ENCODE assay signal across 10 mouse cellular contexts in genomic region chr19:31530616-31531015, GRCm38 (mm10).
DNase-seq lines count a peak whose midpoint lies in the region; ATAC-seq and TF ChIP-seq lines count a peak whose summit lies in the region.
"Had no signal": no experiment of that assay in that cellular context is flagged by ENCODE, and none has a peak within 500 bp of the region (broad histone marks: within the 10 kb centered on the region; RNA-seq: fewer than 3 reads in every experiment).

No protein-coding gene starts in this region.

- peak; percentile 9 for DNase-seq in gastrocnemius, adult 18-20 months (ENCODE audit: low spot score)
- DNase-seq in gastrocnemius, adult 8-10 months (ENCODE audit: low spot score in 2 of 2) = no peak
- peak; percentile 50 for DNase-seq in Muller cell, postnatal 12 days (ENCODE audit: inconsistent ontology term)
- peak; percentile 7 to 9 for DNase-seq in heart, postnatal 10 days
- peak; percentile 85 for DNase-seq in lung, embryonic 14.5 days
- DNase-seq in thymus, postnatal 0 days (ENCODE audit: low spot score) = no peak
- no peak for DNase-seq in spleen, adult 18-20 months
- no peak for DNase-seq in cerebellum, adult 18-20 months
- DNase-seq: thymus, adult 2 months had no signal

- no peak for TF ChIP-seq CTCF in lung, embryonic 14.5 days (IDR thresholded peaks at IDR 0.05; ENCODE audit: low read depth)

- no peaks in the 10 kb centered on the region for H3K9me3 ChIP-seq in lung, embryonic 14.5 days (ENCODE audit: low read depth, low read length)

- peak overlapping the region; percentile 2; the same call in 1 of the 2 replicates for H3K27ac ChIP-seq in lung, embryonic 14.5 days (ENCODE audit: low read depth)

- H3K9ac ChIP-seq in lung, embryonic 14.5 days = no peak overlapping the region

- H3K4me1 ChIP-seq in lung, embryonic 14.5 days (ENCODE audit: insufficient read depth) = 0 out of 2 replicates have a peak, but pooled peaks cover 7% of the 10 kb centered on the region

- peak overlapping the region; percentile 23; the same call in 1 of the 2 replicates for H3K4me2 ChIP-seq in lung, embryonic 14.5 days

- no peaks in the 10 kb centered on the region for H3K36me3 ChIP-seq in lung, embryonic 14.5 days (ENCODE audit: insufficient read depth)

- intact Hi-C loops in heart, postnatal 10 days (cut with DNase I) = no loop called here

- peak; percentile 85 for ATAC-seq in lung, embryonic 14.5 days (ENCODE audit: insufficient read depth)

- no peaks in the 10 kb centered on the region for H3K27me3 ChIP-seq in lung, embryonic 14.5 days (ENCODE audit: insufficient read depth, low read length)
- H3K27me3 ChIP-seq: CH12.LX had no signal

- no peak overlapping the region for H3K4me3 ChIP-seq in lung, embryonic 14.5 days (ENCODE audit: low read depth, low read length)

- 21% methylated on average over 5 of the region's 5 CpGs for WGBS in lung, embryonic 14.5 days

Comparison
In these comparisons a context has a peak if more than half of its experiments do, and no peak if none do; other contexts are left out.
1. DNase-seq: peak in gastrocnemius, adult 18-20 months (single experiment), Muller cell, postnatal 12 days (single experiment), heart, postnatal 10 days (2 of 2) and lung, embryonic 14.5 days (single experiment); none in gastrocnemius, adult 8-10 months (0 of 2), thymus, postnatal 0 days (single experiment), spleen, adult 18-20 months (0 of 2) and cerebellum, adult 18-20 months (0 of 2).